Mouse (Mus musculus) cerebellum, adult 9-10 months (tissue): ENCODE measurements around the gene Lmo2.
A peak's percentile ranks its signal among the peaks of the same experiment; 100 is the strongest.

Source experiments
- DNase-seq: peaks from one replicate; pipeline ENCODE4 v3.0.0; 2022

Gene Lmo2

GRCm38 (mm10) chr2:103944859-103945258, 12.9 kb upstream of the Lmo2 start:
- no peak for DNase-seq

GRCm38 (mm10) chr2:103945571-103946092, 12.2 kb upstream of the Lmo2 start:
- no peak for DNase-seq

GRCm38 (mm10) chr2:103946892-103947291, 10.9 kb upstream of the Lmo2 start:
- no peak for DNase-seq

- no peak for DNase-seq
Observed at GRCm38 (mm10) chr2:103947982-103948655, 9.7 kb upstream of the Lmo2 start.

- DNase-seq: no peak
Observed at GRCm38 (mm10) chr2:103953050-103953835, 4.5 kb upstream of the Lmo2 start.

- no peak for DNase-seq
Observed at GRCm38 (mm10) chr2:103955714-103956113, 2.1 kb upstream of the Lmo2 start.

GRCm38 (mm10) chr2:103956867-103957266, 919 bp upstream of the Lmo2 start:
- no peak for DNase-seq

GRCm38 (mm10) chr2:103958634-103959033, 848 bp downstream of the Lmo2 start:
- DNase-seq: no peak

- no peak for DNase-seq
Observed at GRCm38 (mm10) chr2:103959066-103959465, 1.3 kb downstream of the Lmo2 start.

GRCm38 (mm10) chr2:103959574-103959973, 1.8 kb downstream of the Lmo2 start:
- no peak for DNase-seq

GRCm38 (mm10) chr2:103962349-103962748, 4.6 kb downstream of the Lmo2 start:
- DNase-seq: no peak

- no peak for DNase-seq
Observed at GRCm38 (mm10) chr2:103965391-103965790, 7.6 kb downstream of the Lmo2 start.

GRCm38 (mm10) chr2:103968186-103968585, 10.4 kb downstream of the Lmo2 start:
- DNase-seq: no peak

GRCm38 (mm10) chr2:103968919-103969436, 11.2 kb downstream of the Lmo2 start:
- DNase-seq: no peak

- DNase-seq: peak; percentile 22
Observed at GRCm38 (mm10) chr2:103969437-103970040, 11.8 kb downstream of the Lmo2 start.

- DNase-seq: peak; percentile 15
Observed at GRCm38 (mm10) chr2:103970041-103970790, 12.4 kb downstream of the Lmo2 start.

GRCm38 (mm10) chr2:103970791-103971649, 13.2 kb downstream of the Lmo2 start:
- no peak for DNase-seq

GRCm38 (mm10) chr2:103971838-103972237, 14.1 kb downstream of the Lmo2 start:
- DNase-seq: no peak

- DNase-seq: no peak
Observed at GRCm38 (mm10) chr2:103975904-103976303, 18.1 kb downstream of the Lmo2 start.

GRCm38 (mm10) chr2:103977216-103977615, 19.4 kb downstream of the Lmo2 start:
- DNase-seq: no peak

GRCm38 (mm10) chr2:103977716-103978115, 19.9 kb downstream of the Lmo2 start:
- DNase-seq: no peak

GRCm38 (mm10) chr2:103982250-103982649, 24.5 kb downstream of the Lmo2 start:
- peak; percentile 47 for DNase-seq
